Mouse (Mus musculus) liver, adult 2 months (tissue): Measurements from ENCODE around the gene Vps39.

ENCODE experiments used
- CTCF ChIP-seq: fragments of 200-500 bp; IDR thresholded peaks from 2 replicates; pipeline ENCODE4 v1.5.1; 2011; ENCODE audit warnings: low read depth, low read length, control low read depth
- POLR2A ChIP-seq: fragments of 200-500 bp; IDR thresholded peaks from 2 replicates; pipeline ENCODE4 v1.6.1; 2011; ENCODE audit warnings: low read length, control low read depth; ENCODE audit not compliant: insufficient read depth; ENCODE audit errors: extremely low read depth

GRCm38 (mm10) chr2:120296160-120296559, 56.8 kb downstream of the Vps39 start:
- TF ChIP-seq CTCF (no peak), POLR2A (no peak)
